Mouse (Mus musculus): ENCODE measurements at regions not wholly inside any gene's neighbourhood (a gene's known extent, or its start where the extent isn't known, plus 50 kb on each side); places are given as distances from the start of the nearest gene placed in this dataset.

- Histone ChIP-seq H3K36me3 (ENCODE audit: insufficient read depth, low read length) (no peaks in the 10 kb centered on the region), H3K4me1 (replicated peaks; ENCODE audit: low read depth, low read length) (no peaks in the 10 kb centered on the region), H3K4me3 (replicated peaks; ENCODE audit: low read length) (no peak overlapping the region), H3K9me3 (ENCODE audit: low read length) (no peaks in the 10 kb centered on the region), H3K27me3 (ENCODE audit: insufficient read depth, low read length) (no peaks in the 10 kb centered on the region)
- no peak for TF ChIP-seq POU5F1 (IDR thresholded peaks at IDR 0.05; ENCODE audit: borderline replicate concordance, low read length)
- TF ChIP-seq CTCF (conservative IDR thresholded peaks at IDR 0.05; ENCODE audit: low read length), result no peak
- no peak for TF ChIP-seq NANOG (IDR thresholded peaks at IDR 0.05; ENCODE audit: borderline replicate concordance, low read length)
Measured at GRCm38 (mm10) chr6:12255434-12255833, 347.8 kb downstream of the Phf14 start.

- Histone ChIP-seq H3K4me3 (replicated peaks; ENCODE audit: low read length) (no peak overlapping the region), H3K9me3 (ENCODE audit: low read length) (no peaks in the 10 kb centered on the region), H3K27me3 (ENCODE audit: insufficient read depth, low read length) (no peaks in the 10 kb centered on the region), H3K36me3 (ENCODE audit: insufficient read depth, low read length) (no peaks in the 10 kb centered on the region), H3K4me1 (replicated peaks; ENCODE audit: low read depth, low read length) (peaks cover 7% of the 10 kb centered on the region)
- no peak for TF ChIP-seq POU5F1 (IDR thresholded peaks at IDR 0.05; ENCODE audit: borderline replicate concordance, low read length)
- TF ChIP-seq CTCF (conservative IDR thresholded peaks at IDR 0.05; ENCODE audit: low read length), result no peak
- TF ChIP-seq NANOG (IDR thresholded peaks at IDR 0.05; ENCODE audit: borderline replicate concordance, low read length), result no peak
Measured at GRCm38 (mm10) chr6:12258273-12258672, 350.7 kb downstream of the Phf14 start.

- peaks cover 7% of the 10 kb centered on the region for H3K4me1 ChIP-seq (replicated peaks; ENCODE audit: low read depth, low read length)
- TF ChIP-seq POU5F1 (IDR thresholded peaks at IDR 0.05; ENCODE audit: borderline replicate concordance, low read length), result no peak
- no peak for TF ChIP-seq NANOG (IDR thresholded peaks at IDR 0.05; ENCODE audit: borderline replicate concordance, low read length)
- TF ChIP-seq CTCF (conservative IDR thresholded peaks at IDR 0.05; ENCODE audit: low read length), result no peak
Measured at GRCm38 (mm10) chr6:12258940-12259481, 351.4 kb downstream of the Phf14 start.

GRCm38 (mm10) chr6:12259629-12260028 lies 352.0 kb downstream of the Phf14 start:
- Histone ChIP-seq H3K9me3 (ENCODE audit: low read length) (no peaks in the 10 kb centered on the region), H3K4me3 (replicated peaks; ENCODE audit: low read length) (no peak overlapping the region), H3K4me1 (replicated peaks; ENCODE audit: low read depth, low read length) (peaks cover 7% of the 10 kb centered on the region), H3K36me3 (ENCODE audit: insufficient read depth, low read length) (no peaks in the 10 kb centered on the region), H3K27me3 (ENCODE audit: insufficient read depth, low read length) (no peaks in the 10 kb centered on the region)
- no peak for TF ChIP-seq CTCF (conservative IDR thresholded peaks at IDR 0.05; ENCODE audit: low read length)
- TF ChIP-seq POU5F1 (IDR thresholded peaks at IDR 0.05; ENCODE audit: borderline replicate concordance, low read length), result no peak
- TF ChIP-seq NANOG (IDR thresholded peaks at IDR 0.05; ENCODE audit: borderline replicate concordance, low read length), result no peak

More at GRCm38 (mm10) chr6:12258940-12259481, 351.4 kb downstream of the Phf14 start:
- no peak overlapping the region for H3K4me3 ChIP-seq (replicated peaks; ENCODE audit: low read length)
- no peaks in the 10 kb centered on the region for H3K36me3 ChIP-seq (ENCODE audit: insufficient read depth, low read length)
- no peaks in the 10 kb centered on the region for H3K27me3 ChIP-seq (ENCODE audit: insufficient read depth, low read length)
- no peaks in the 10 kb centered on the region for H3K9me3 ChIP-seq (ENCODE audit: low read length)

- TF ChIP-seq CTCF (conservative IDR thresholded peaks at IDR 0.05; ENCODE audit: low read length), result peak; percentile 61
- TF ChIP-seq NANOG (IDR thresholded peaks at IDR 0.05; ENCODE audit: borderline replicate concordance, low read length), result no peak
- H3K9me3 ChIP-seq (ENCODE audit: low read length), result no peaks in the 10 kb centered on the region
- peaks cover 7% of the 10 kb centered on the region for H3K4me1 ChIP-seq (replicated peaks; ENCODE audit: low read depth, low read length)
- H3K36me3 ChIP-seq (ENCODE audit: insufficient read depth, low read length), result no peaks in the 10 kb centered on the region
- no peaks in the 10 kb centered on the region for H3K27me3 ChIP-seq (ENCODE audit: insufficient read depth, low read length)
- no peak overlapping the region for H3K4me3 ChIP-seq (replicated peaks; ENCODE audit: low read length)
Measured at GRCm38 (mm10) chr6:12260325-12261076, 352.9 kb downstream of the Phf14 start.

Measured in E14TG2a.4 (cell line).